Mouse (Mus musculus): ENCODE results near the gene Il4. TPM values are rescaled to one million over a fixed set of nuclear protein-coding genes. Genes with fewer than 3 reads are reported as not detected.
A peak's percentile ranks its signal among the peaks of the same experiment; 100 is the strongest.

Gene Il4
- total RNA-seq, 2 experiments from 2014 or later, result not detected

DNA sequence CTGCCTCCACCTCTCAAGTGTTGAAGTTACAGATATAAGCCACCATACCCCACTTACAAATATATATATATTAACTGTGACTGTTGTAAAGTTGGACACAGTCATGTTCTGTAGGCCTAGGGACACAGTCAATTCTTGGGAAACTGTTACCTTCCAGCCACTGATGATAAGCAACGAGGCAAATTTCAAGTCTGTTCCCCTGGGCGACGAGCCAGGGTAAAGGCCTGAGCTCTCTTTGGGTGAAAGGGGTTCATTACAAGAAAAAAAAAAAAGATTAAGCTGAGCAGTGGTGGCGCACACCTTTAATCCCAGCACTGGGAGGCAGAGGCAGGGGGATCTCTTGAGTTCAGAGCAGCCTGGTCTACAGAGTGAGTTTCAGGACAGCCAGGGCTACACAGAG lies 1.6 kb upstream of the Il4 start:
- intact Hi-C loops (cut with DNase I), result no loop called here
- H3K27ac ChIP-seq, result no peak overlapping the region
- no peak for TF ChIP-seq CTCF (IDR thresholded peaks at IDR 0.05)

DNA sequence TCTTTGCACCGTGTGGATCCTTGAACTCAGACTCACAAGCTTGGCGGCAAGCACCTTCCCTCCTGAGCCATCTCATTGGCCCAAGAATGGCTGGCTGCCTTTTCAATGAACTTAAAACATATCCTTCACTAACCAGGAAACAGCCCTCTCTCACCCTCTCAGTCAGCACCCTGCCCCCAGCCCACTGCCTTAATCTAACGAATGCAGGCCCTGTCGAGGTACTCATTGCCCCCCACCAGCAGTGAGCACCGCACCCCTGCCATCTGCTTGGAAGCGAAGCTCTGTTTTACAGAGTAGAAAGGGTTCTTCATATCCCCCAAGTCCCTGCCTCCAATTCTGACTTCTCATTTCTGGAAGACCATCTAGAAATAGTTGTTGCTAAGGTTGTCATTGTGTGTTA lies 959 bp upstream of the Il4 start:
- no peak for DNase-seq
- H3K4me3 ChIP-seq, result no peak overlapping the region
- intact Hi-C loops (cut with DNase I), result no loop called here
- TF ChIP-seq CTCF (IDR thresholded peaks at IDR 0.05), result no peak
- H3K27ac ChIP-seq, result no peak overlapping the region

More for the DNA sequence above, 1.6 kb upstream of the Il4 start:
- H3K4me3 ChIP-seq, result no peak overlapping the region
- no peak for DNase-seq

GRCm38 (mm10) chr11:53617562-53618109 lies 833 bp downstream of the Il4 start:
- H3K27ac ChIP-seq, result no peak overlapping the region
- H3K4me3 ChIP-seq, result no peak overlapping the region
- no peak for DNase-seq
- TF ChIP-seq CTCF (IDR thresholded peaks at IDR 0.05), result no peak
- intact Hi-C loops (cut with DNase I), result no loop called here

GRCm38 (mm10) chr11:53616748-53617558 lies 1.5 kb downstream of the Il4 start:
- intact Hi-C loops (cut with DNase I), result no loop called here
- DNase-seq, result no peak
- no peak overlapping the region for H3K27ac ChIP-seq
- TF ChIP-seq CTCF (IDR thresholded peaks at IDR 0.05), result no peak
- no peak overlapping the region for H3K4me3 ChIP-seq

DNA sequence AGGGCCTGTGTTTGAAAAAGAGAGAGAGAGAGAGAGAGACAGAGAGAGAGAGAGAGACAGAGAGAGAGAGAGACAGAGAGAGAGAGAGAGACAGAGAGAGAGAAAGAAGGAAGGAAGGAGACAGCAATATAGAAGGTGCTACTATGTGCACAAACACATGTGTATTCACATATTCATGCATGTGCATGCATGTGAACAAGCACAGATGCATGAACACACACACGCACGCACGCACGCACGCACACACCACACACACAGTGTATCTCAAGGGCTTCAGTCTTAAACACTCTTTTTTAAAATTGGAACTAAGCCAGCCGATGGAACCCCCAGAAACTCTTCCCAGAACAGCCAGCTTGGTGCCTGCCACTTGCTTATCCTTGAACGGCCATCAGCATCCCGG lies 2.9 kb downstream of the Il4 start:
- Histone ChIP-seq H3K27ac (no peak overlapping the region), H3K4me3 (no peak overlapping the region)
- intact Hi-C loops (cut with DNase I), result no loop called here
- DNase-seq, result no peak
- no peak for TF ChIP-seq CTCF (IDR thresholded peaks at IDR 0.05)

DNA sequence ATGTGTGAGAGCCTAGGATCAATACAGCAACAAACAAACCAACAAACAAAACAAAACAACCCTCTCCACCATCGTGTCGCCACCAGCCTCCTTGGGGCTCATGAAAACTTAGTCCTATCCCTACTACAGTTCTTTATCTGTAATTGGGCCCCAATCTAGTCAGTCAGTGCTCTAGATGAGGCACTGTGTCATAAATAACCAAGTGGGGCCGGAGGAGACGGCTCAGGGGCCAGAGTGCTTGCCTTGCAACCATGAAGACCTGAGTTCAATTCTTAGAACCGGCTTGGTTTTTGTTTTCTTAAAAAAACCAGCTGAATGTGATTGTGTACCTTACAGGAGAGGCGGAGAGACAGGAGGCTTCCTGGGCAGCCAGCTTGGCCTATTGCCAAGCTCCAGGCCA lies 3.3 kb downstream of the Il4 start:
- H3K27ac ChIP-seq, result no peak overlapping the region
- intact Hi-C loops (cut with DNase I), result no loop called here
- TF ChIP-seq CTCF (IDR thresholded peaks at IDR 0.05), result no peak
- no peak for DNase-seq
- H3K4me3 ChIP-seq, result no peak overlapping the region

- Histone ChIP-seq H3K27ac (no peak overlapping the region), H3K4me3 (no peak overlapping the region)
- intact Hi-C loops (cut with DNase I), result no loop called here
- no peak for TF ChIP-seq CTCF (IDR thresholded peaks at IDR 0.05)
- DNase-seq, result no peak
Measured at GRCm38 (mm10) chr11:53609672-53610071, 8.8 kb downstream of the Il4 start.

GRCm38 (mm10) chr11:53609231-53609630 lies 9.2 kb downstream of the Il4 start:
- intact Hi-C loops (cut with DNase I), result no loop called here
- no peak for TF ChIP-seq CTCF (IDR thresholded peaks at IDR 0.05)
- no peak overlapping the region for H3K27ac ChIP-seq
- no peak overlapping the region for H3K4me3 ChIP-seq
- DNase-seq, result no peak

DNA sequence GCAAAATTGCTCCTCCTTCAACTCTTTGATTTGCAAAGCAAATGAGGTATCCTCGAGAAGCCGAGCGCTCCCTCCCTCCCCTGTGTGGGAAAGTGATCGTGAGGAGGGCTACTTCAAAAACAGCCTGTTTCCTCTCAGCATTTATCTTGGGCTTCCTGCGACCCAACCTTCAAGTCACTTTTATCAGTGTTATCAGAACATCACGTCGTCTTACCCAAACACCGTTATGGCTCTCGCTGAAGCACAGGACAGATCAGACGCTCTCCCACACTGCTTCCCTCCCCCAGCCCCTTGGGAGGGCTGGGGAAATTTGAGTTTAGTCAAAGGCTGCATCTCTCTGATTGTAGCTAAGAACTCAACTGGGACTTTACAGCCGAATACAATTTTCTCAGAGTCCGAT lies 12.9 kb downstream of the Il4 start:
- intact Hi-C loops (cut with DNase I), result no loop called here
- H3K27ac ChIP-seq, result no peak overlapping the region
- H3K4me3 ChIP-seq, result no peak overlapping the region
- DNase-seq, result no peak
- TF ChIP-seq CTCF (IDR thresholded peaks at IDR 0.05), result no peak

GRCm38 (mm10) chr11:53604983-53605382 lies 13.5 kb downstream of the Il4 start:
- DNase-seq, result no peak
- intact Hi-C loops (cut with DNase I), result no loop called here
- Histone ChIP-seq H3K27ac (no peak overlapping the region), H3K4me3 (no peak overlapping the region)
- TF ChIP-seq CTCF (IDR thresholded peaks at IDR 0.05), result peak; percentile 14; the same call in 1 of the 2 replicates

- intact Hi-C loops (cut with DNase I), result no loop called here
- H3K4me3 ChIP-seq, result no peak overlapping the region
- no peak overlapping the region for H3K27ac ChIP-seq
- no peak for DNase-seq
- no peak for TF ChIP-seq CTCF (IDR thresholded peaks at IDR 0.05)
Measured at GRCm38 (mm10) chr11:53591116-53591515, 27.4 kb downstream of the Il4 start.

- DNase-seq, result peak; percentile 40
- TF ChIP-seq CTCF (IDR thresholded peaks at IDR 0.05), result peak; percentile 62
- Histone ChIP-seq H3K27ac (no peak overlapping the region), H3K4me3 (no peak overlapping the region)
- intact Hi-C loops (cut with DNase I), result no loop called here
Measured at GRCm38 (mm10) chr11:53590368-53590768, 28.1 kb downstream of the Il4 start.

DNA sequence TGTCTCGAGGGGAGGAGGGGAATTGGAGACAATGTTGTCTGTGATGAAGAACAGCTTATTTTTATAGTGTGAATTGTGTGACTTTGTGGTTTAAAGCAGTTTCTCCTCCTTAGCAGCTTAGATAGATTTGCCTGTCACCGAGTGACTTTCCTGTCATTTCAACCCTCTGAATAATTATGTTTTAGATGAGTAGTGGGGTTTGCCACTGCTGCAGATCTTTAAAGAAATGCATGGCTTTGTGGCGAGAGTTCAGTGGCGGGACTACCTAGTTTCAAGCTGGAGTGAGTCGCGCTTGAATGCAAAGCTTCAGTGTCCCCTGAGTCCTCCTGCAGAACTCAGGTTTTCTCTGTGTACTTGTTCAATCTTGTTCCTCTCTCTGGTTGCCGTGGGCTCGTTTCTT lies 30.2 kb downstream of the Il4 start:
- TF ChIP-seq CTCF (IDR thresholded peaks at IDR 0.05), result no peak

GRCm38 (mm10) chr11:53585510-53585909 lies 33.0 kb downstream of the Il4 start:
- Histone ChIP-seq H3K27ac (no peak overlapping the region), H3K4me3 (no peak overlapping the region)
- intact Hi-C loops (cut with DNase I), result no loop called here
- no peak for DNase-seq
- TF ChIP-seq CTCF (IDR thresholded peaks at IDR 0.05), result no peak

More for the DNA sequence above, 30.2 kb downstream of the Il4 start:
- intact Hi-C loops (cut with DNase I), result no loop called here
- H3K4me3 ChIP-seq, result no peak overlapping the region
- DNase-seq, result no peak
- no peak overlapping the region for H3K27ac ChIP-seq
